Mouse (Mus musculus) forebrain, postnatal 0 days (tissue): ENCODE results near the gene Cox19. TPM values are rescaled to one million over a fixed set of nuclear protein-coding genes. Genes with fewer than 3 reads are reported as not detected.

ENCODE experiments used
- ATAC-seq: fragments of 200-750 bp; cut with Nextera tagmentation; 2 replicates; pipeline ENCODE4 v1.8.0; 2017; ENCODE audit warnings: mild to moderate bottlenecking, moderate library complexity
- DNase-seq: peaks from one replicate; pipeline ENCODE4 v3.0.0-alpha.2; 2015
- H3K27ac ChIP-seq: fragments of 300-500 bp; sonication (generic); 2 replicates; pipeline ENCODE4 v1.5.1; 2014; ENCODE audit warnings: low read depth, mild to moderate bottlenecking, antibody characterized with exemption, low read length, moderate library complexity, mixed read lengths
- H3K27me3 ChIP-seq: fragments of 300-500 bp; sonication (generic); 2 replicates; pipeline ENCODE4 v1.6.1; 2014; ENCODE audit warnings: mild to moderate bottlenecking, low read length, mixed read lengths; ENCODE audit not compliant: insufficient read depth
- H3K36me3 ChIP-seq: fragments of 300-500 bp; sonication (generic); 2 replicates; pipeline ENCODE4 v1.6.1; 2014; ENCODE audit warnings: mild to moderate bottlenecking, moderate library complexity; ENCODE audit not compliant: insufficient read depth
- H3K4me1 ChIP-seq: fragments of 300-500 bp; sonication (generic); 2 replicates; pipeline ENCODE4 v1.6.1; 2014; ENCODE audit warnings: antibody characterized with exemption; ENCODE audit not compliant: insufficient read depth
- H3K4me2 ChIP-seq: fragments of 300-500 bp; sonication (generic); 2 replicates; pipeline ENCODE4 v1.6.1; 2014; ENCODE audit warnings: low read depth, mild to moderate bottlenecking, moderate library complexity
- H3K4me3 ChIP-seq: fragments of 300-500 bp; sonication (generic); 2 replicates; pipeline ENCODE4 v1.5.1; 2014; ENCODE audit warnings: low read depth, low read length, mixed read lengths
- H3K9ac ChIP-seq: fragments of 300-500 bp; sonication (generic); 2 replicates; pipeline ENCODE4 v1.6.1; 2014; ENCODE audit warnings: mild to moderate bottlenecking
- H3K9me3 ChIP-seq: fragments of 300-500 bp; sonication (generic); 2 replicates; pipeline ENCODE4 v1.6.1; 2016; ENCODE audit warnings: low read length
- CTCF ChIP-seq: sonication (generic); IDR thresholded peaks from 2 replicates; pipeline ENCODE4 v1.5.1; 2016; ENCODE audit warnings: antibody characterized with exemption, control low read depth, low read depth
- WGBS: fragments of 180-500 bp; shearing (Covaris S2); extraction: QIAGEN DNeasy Blood & Tissue Kit; methylation state at CpG from one replicate; pipeline ENCODE4 v1.1.7; 2014; 5-methylcytosine and 5-hydroxymethylcytosine counted together
- microRNA counts: library from miRNA; unstranded; fragments of <30 nt; microRNA quantifications from one replicate; lab custom pipeline; 2015
- microRNA-seq, 2 experiments: library from miRNA; unstranded; fragments of <30 nt; microRNA quantifications; one replicate each; pipeline ENCODE4; 2016
- polyA plus RNA-seq: library from polyadenylated mRNA; unstranded; fragments of >200 nt; fragmentation: Nextera tagmentation; extraction: Ambion mirVana; gene quantifications from 2 replicates; pipeline ENCODE4 v1.2.1, GENCODE M21; 2015
- total RNA-seq: library from RNA; depleted of rRNA; stranded (reverse); fragments of >200 nt; gene quantifications from 2 replicates; pipeline ENCODE4 v1.2.3, GENCODE M21; 2014; rRNA removed

Cox19 gene
- total and polyA plus RNA-seq, 2 experiments from 2014 or later: 85.7 to 108 TPM

DNA sequence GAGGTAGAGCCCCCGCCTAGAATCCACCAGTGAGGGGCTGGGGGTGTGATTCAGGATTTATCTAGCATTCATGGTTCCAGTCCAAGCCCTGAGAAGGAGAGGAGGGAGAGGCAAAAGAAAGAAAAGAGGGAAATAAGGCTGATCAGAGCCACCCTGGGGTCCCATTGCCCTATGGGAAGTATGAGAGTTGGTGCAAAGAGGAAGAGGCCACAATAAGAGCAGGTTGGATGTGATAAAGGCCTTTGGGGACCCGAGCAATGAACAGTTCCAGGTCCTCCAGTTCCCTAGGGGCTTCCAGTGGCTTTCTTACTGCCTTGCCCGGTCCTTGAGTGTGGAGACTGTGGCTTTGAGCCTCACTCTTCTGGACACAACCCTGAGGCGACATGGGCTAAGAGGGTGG, 63.4 kb downstream of the Cox19 start:
- peaks cover 12% of the 10 kb centered on the region for H3K36me3 ChIP-seq
- H3K9ac ChIP-seq: no peak overlapping the region
- H3K27me3 ChIP-seq: no peaks in the 10 kb centered on the region
- no peaks in the 10 kb centered on the region for H3K9me3 ChIP-seq
- no peak for TF ChIP-seq CTCF
- 91% methylated on average over 4 of the region's 4 CpGs for WGBS
- ATAC-seq: no peak
- no peak overlapping the region for H3K4me2 ChIP-seq
- DNase-seq: no peak
- no peak overlapping the region for H3K27ac ChIP-seq
- no peak overlapping the region for H3K4me3 ChIP-seq
- H3K4me1 ChIP-seq: no peaks in the 10 kb centered on the region

DNA sequence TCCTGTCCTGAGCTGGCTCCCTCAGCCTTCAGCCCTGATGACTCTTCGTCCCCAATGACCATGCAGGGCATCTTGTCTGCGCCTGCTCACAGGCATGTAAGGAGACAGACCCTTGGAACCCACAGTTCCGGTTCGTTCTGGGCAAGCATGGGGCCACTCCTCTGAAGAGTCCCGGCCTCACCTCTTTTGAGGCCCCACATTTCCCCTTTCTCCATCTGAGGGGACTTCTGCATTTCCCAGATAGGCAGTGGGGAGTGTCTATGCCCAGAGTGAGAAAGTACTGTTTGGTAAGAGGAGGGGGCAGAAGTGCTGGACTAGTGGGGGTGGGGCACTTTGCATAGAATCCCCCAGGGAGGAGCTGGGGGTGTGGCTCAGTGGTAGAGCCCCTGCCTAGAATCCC, 64.1 kb downstream of the Cox19 start:
- Histone ChIP-seq H3K27me3 (no peaks in the 10 kb centered on the region), H3K36me3 (peaks cover 9% of the 10 kb centered on the region), H3K4me3 (no peak overlapping the region), H3K4me1 (no peaks in the 10 kb centered on the region), H3K9ac (no peak overlapping the region), H3K9me3 (no peaks in the 10 kb centered on the region), H3K27ac (no peak overlapping the region), H3K4me2 (no peak overlapping the region)
- WGBS: 90% methylated on average over 5 of the region's 5 CpGs
- DNase-seq: no peak
- ATAC-seq: no peak
- TF ChIP-seq CTCF: no peak

MicroRNAs within 50 kb of the gene (microRNA counts, 519-probe panel; counts per million panel counts)
- microRNA mmu-miR-339-3p (lab: Ali Mortazavi, UCI) (not detected), microRNA mmu-miR-339-5p (lab: Ali Mortazavi, UCI) (1,423 counts per million, percentile 9 among the panel's probes with 10 or more counts)

Small RNA genes within 50 kb of the gene (microRNA-seq; reads per million reads assigned to microRNA genes)
- gene Mir339: 321 to 466 reads per million in 2 experiments

Other genes starting within 250 kb of the Cox19 start
- gene Prkar1b, start 201.4 kb downstream of the Cox19 start, total RNA-seq: 253 and 303 TPM in 2 replicates
- 361 and 392 TPM in 2 replicates for gene Prkar1b, start 201.4 kb downstream of the Cox19 start, polyA plus RNA-seq
- 9.4 and 12.5 TPM in 2 replicates for gene Dnaaf5, start 201.2 kb downstream of the Cox19 start, total RNA-seq
- gene Dnaaf5, start 201.2 kb downstream of the Cox19 start, polyA plus RNA-seq: 2.0 and 2.6 TPM in 2 replicates
- gene Sun1, start 150.8 kb downstream of the Cox19 start, total RNA-seq: 72.6 and 84.8 TPM in 2 replicates
- gene Sun1, start 150.8 kb downstream of the Cox19 start, polyA plus RNA-seq: 22.7 and 34.5 TPM in 2 replicates
- gene Get4, start 99.1 kb downstream of the Cox19 start, total RNA-seq: 46.2 and 48.8 TPM in 2 replicates
- gene Get4, start 99.1 kb downstream of the Cox19 start, polyA plus RNA-seq: 139 and 156 TPM in 2 replicates
- 188 and 200 TPM in 2 replicates for gene Adap1, start 25.8 kb downstream of the Cox19 start, total RNA-seq
- gene Adap1, start 25.8 kb downstream of the Cox19 start, polyA plus RNA-seq: 114 and 128 TPM in 2 replicates
- not detected in 2 replicates for gene Cyp2w1, start 1.2 kb upstream of the Cox19 start, total RNA-seq
- gene Cyp2w1, start 1.2 kb upstream of the Cox19 start, polyA plus RNA-seq: not detected in 2 replicates
- gene Gpr146, start 26.3 kb upstream of the Cox19 start, total RNA-seq: 3.2 and 3.3 TPM in 2 replicates
- 2.4 and 2.8 TPM in 2 replicates for gene Gpr146, start 26.3 kb upstream of the Cox19 start, polyA plus RNA-seq
- gene C130050O18Rik, start 53.9 kb upstream of the Cox19 start, total RNA-seq: not detected in 2 replicates
- 0.13 TPM in 1 of 2 replicates, not detected in the other for gene C130050O18Rik, start 53.9 kb upstream of the Cox19 start, polyA plus RNA-seq
- gene Gper1, start 71.7 kb upstream of the Cox19 start, total RNA-seq: 6.8 and 9.1 TPM in 2 replicates
- 6.8 and 8.1 TPM in 2 replicates for gene Gper1, start 71.7 kb upstream of the Cox19 start, polyA plus RNA-seq
- gene 3110082I17Rik, start 109.1 kb upstream of the Cox19 start, total RNA-seq: 10.5 and 11.9 TPM in 2 replicates
- gene 3110082I17Rik, start 109.1 kb upstream of the Cox19 start, polyA plus RNA-seq: 17.4 and 19.4 TPM in 2 replicates
- 50.4 and 51.7 TPM in 2 replicates for gene Zfand2a, start 133.1 kb upstream of the Cox19 start, total RNA-seq
- gene Zfand2a, start 133.1 kb upstream of the Cox19 start, polyA plus RNA-seq: 23.9 and 29.8 TPM in 2 replicates
- gene Uncx, start 192.1 kb upstream of the Cox19 start, total RNA-seq: 3.4 and 5.8 TPM in 2 replicates
- gene Uncx, start 192.1 kb upstream of the Cox19 start, polyA plus RNA-seq: 0.93 and 2.8 TPM in 2 replicates